Mouse (Mus musculus) heart, adult 2 months (tissue): ENCODE measurements around the gene Ncoa4.

ENCODE experiments used
- CTCF ChIP-seq: fragments of 200-600 bp; IDR thresholded peaks from 2 replicates; pipeline ENCODE4 v1.8.1; 2022; ENCODE audit warnings: antibody characterized with exemption, mild to moderate bottlenecking, moderate library complexity
- EP300 ChIP-seq: fragments of 200-500 bp; IDR thresholded peaks from 2 replicates; pipeline ENCODE4 v1.6.1; 2011; ENCODE audit warnings: low read depth, low read length, control low read depth; ENCODE audit not compliant: insufficient read depth
- POLR2A ChIP-seq: fragments of 200-500 bp; IDR thresholded peaks from 2 replicates; pipeline ENCODE4 v1.6.1; 2011; ENCODE audit warnings: mild to moderate bottlenecking, low read depth, low read length, control low read depth; ENCODE audit not compliant: insufficient read depth

DNA sequence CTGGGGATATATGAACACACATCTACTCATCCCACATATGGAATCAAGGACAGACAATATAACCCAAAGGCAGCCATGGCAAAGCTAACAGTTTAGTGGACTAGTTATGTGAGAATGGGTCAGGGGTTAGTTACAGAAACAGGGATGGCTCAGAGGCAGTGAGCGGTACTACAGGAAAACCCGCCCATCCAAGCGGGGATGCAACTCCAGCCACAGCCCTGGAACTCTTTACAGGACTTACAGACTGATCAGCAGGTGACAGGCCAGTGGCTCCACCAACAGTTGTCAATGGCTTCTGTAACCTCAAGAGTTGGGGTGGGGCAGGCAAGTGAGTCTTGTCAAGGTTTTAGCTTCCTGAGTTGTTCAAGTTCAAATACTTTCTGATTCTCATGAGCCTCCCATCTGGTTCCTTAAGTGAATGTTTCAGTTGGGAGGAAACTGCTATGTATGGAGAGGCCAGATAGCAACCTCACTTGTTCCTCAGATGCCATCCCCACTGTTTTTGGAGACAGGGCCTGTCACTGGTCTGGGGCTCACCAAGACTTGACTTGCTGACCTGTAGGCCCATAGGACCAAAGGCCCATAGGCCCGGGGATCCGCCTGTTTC lies 19.2 kb upstream of the Ncoa4 start:
- TF ChIP-seq CTCF (no peak), EP300 (no peak), POLR2A (no peak)
